Mouse (Mus musculus) ES-E14 (cell line): ENCODE measurements around the gene Pgap3. TPM values are rescaled to one million over a fixed set of nuclear protein-coding genes. Genes with fewer than 3 reads are reported as not detected.

Experiments used
- DNase-seq: peaks from one replicate; pipeline ENCODE4 v3.0.0-alpha.2; 2013; ENCODE audit warnings: low read depth, low spot score
- H3K27ac ChIP-seq: 2 replicates; pipeline ENCODE4 v1.5.1; 2012; ENCODE audit warnings: low read depth, mild to moderate bottlenecking, low read length, moderate library complexity, mixed read lengths; ENCODE audit not compliant: poor library complexity, insufficient read depth, severe bottlenecking
- H3K36me3 ChIP-seq: 2 replicates; pipeline ENCODE4 v1.6.1; 2012; ENCODE audit warnings: mild to moderate bottlenecking, low read length, moderate library complexity, mixed read lengths; ENCODE audit not compliant: control insufficient read depth, poor library complexity, insufficient read depth, severe bottlenecking
- H3K4me1 ChIP-seq, 2 experiments: fragments of 150-350 bp in 1 of 2; sonication (generic) in 1 of 2; 2 replicates each; pipeline ENCODE4 v1.6.1; 2012; ENCODE audit warnings: low read length in 2 of 2, mild to moderate bottlenecking in 1 of 2, mixed read lengths in 1 of 2; ENCODE audit not compliant: control insufficient read depth in 2 of 2, insufficient read depth in 2 of 2, poor library complexity in 1 of 2
- H3K4me3 ChIP-seq, 2 experiments: fragments of 150-350 bp in 1 of 2; sonication (generic) in 1 of 2; 2 replicates each; pipeline ENCODE4 v1.5.1; 2012; ENCODE audit warnings: low read length in 2 of 2, low read depth in 1 of 2, mild to moderate bottlenecking in 1 of 2, mixed read lengths in 1 of 2; ENCODE audit not compliant: insufficient read depth in 1 of 2, poor library complexity in 1 of 2, severe bottlenecking in 1 of 2
- H3K9ac ChIP-seq: 2 replicates; pipeline ENCODE4 v1.6.1; 2012; ENCODE audit warnings: low read depth, mild to moderate bottlenecking, low read length, mixed read lengths; ENCODE audit not compliant: poor library complexity, insufficient read depth, severe bottlenecking
- H3K9me3 ChIP-seq: fragments of 150-350 bp; sonication (generic); 2 replicates; pipeline ENCODE4 v1.6.1; 2012; ENCODE audit warnings: low read depth, mild to moderate bottlenecking, low read length; ENCODE audit not compliant: control insufficient read depth, insufficient read depth
- CHD2 ChIP-seq: IDR thresholded peaks from 2 replicates; pipeline ENCODE4 v1.6.1; 2014; ENCODE audit warnings: mild to moderate bottlenecking, low read depth, low read length, inconsistent platforms
- HCFC1 ChIP-seq: IDR thresholded peaks from 2 replicates; pipeline ENCODE4 v1.6.1; 2012; ENCODE audit warnings: low read length, inconsistent platforms, borderline replicate concordance; ENCODE audit not compliant: insufficient read depth
- MAFK ChIP-seq: IDR thresholded peaks from 2 replicates; pipeline ENCODE4 v1.6.1; 2014; ENCODE audit warnings: mild to moderate bottlenecking, low read depth, low read length, inconsistent platforms; ENCODE audit not compliant: insufficient read depth
- ZC3H11A ChIP-seq: IDR thresholded peaks from 2 replicates; pipeline ENCODE4 v1.6.1; 2012; ENCODE audit warnings: low read depth, mild to moderate bottlenecking, inconsistent platforms, low read length, borderline replicate concordance
- ZNF384 ChIP-seq: IDR thresholded peaks from 2 replicates; pipeline ENCODE4 v1.6.1; 2012; ENCODE audit warnings: low read depth, low read length, inconsistent platforms
- in situ Hi-C, 2 experiments: fragments of 600-800 bp; cut with MboI; formaldehyde crosslinking; loops; one replicate each; pipeline ENCODE4 v1.15.1; 2025; ENCODE audit warnings: low sequenced_read_pairs in 2 of 2, inconsistent platforms in 1 of 2; ENCODE audit not compliant: unreplicated experiment in 2 of 2
- total RNA-seq: library from RNA; depleted of rRNA; stranded (reverse); fragments of 300-350 nt; gene quantifications from 2 replicates; pipeline ENCODE4 v1.2.3, GENCODE M21; 2012

Pgap3 gene
- total RNA-seq, 1 experiment, result 7.4 TPM

GRCm38 (mm10) chr11:98446562-98447474 is 46.5 kb upstream of the Pgap3 start:
- DNase-seq, result no peak
- in situ Hi-C loops, result no loop called here
- Histone ChIP-seq H3K9ac (peak overlapping the region; percentile 71), H3K4me3 (peak overlapping the region; percentile 61 to 78), H3K4me1 (peaks cover 9 to 31% of the 10 kb centered on the region in 2 experiments), H3K36me3 (peaks cover 18% of the 10 kb centered on the region; the same call in 1 of the 2 replicates), H3K27ac (peak overlapping the region; percentile 7; the same call in 1 of the 2 replicates), H3K9me3 (no peaks in the 10 kb centered on the region)
- TF ChIP-seq HCFC1, result no peak
- TF ChIP-seq CHD2, result no peak
- TF ChIP-seq MAFK, result no peak
- TF ChIP-seq ZNF384, result no peak
- no peak for TF ChIP-seq ZC3H11A

- H3K27ac ChIP-seq, result peak within 1 kb of the TSS; percentile 7; the same call in 1 of the 2 replicates
- H3K9ac ChIP-seq, result peak within 1 kb of the TSS; percentile 65
- peaks cover 9 to 30% of the 10 kb centered on the region in 2 experiments for H3K4me1 ChIP-seq
- peak within 1 kb of the TSS; percentile 61 to 78 for H3K4me3 ChIP-seq
- no peak for TF ChIP-seq MAFK
- TF ChIP-seq HCFC1, result no peak
- no peak for TF ChIP-seq CHD2
- no peak for TF ChIP-seq ZC3H11A
- no peak for TF ChIP-seq ZNF384
- DNase-seq, result no peak
- no peaks in the 10 kb centered on the region for H3K9me3 ChIP-seq
- in situ Hi-C loops, result no loop called here
- peaks cover 12% of the 10 kb centered on the region; the same call in 1 of the 2 replicates for H3K36me3 ChIP-seq
Measured at GRCm38 (mm10) chr11:98446213-98446561, 45.9 kb upstream of the Pgap3 start, which contains the start of gene Grb7. Gene Grb7 (plus strand): TSS chr11:98446394.

GRCm38 (mm10) chr11:98445679-98446078 is 45.4 kb upstream of the Pgap3 start:
- Histone ChIP-seq H3K4me3 (no peak overlapping the region), H3K27ac (no peak overlapping the region), H3K36me3 (peaks cover 7% of the 10 kb centered on the region; the same call in 1 of the 2 replicates), H3K4me1 (peaks cover 9 to 27% of the 10 kb centered on the region in 2 experiments), H3K9ac (no peak overlapping the region), H3K9me3 (no peaks in the 10 kb centered on the region)
- TF ChIP-seq CHD2 (no peak), ZC3H11A (no peak), ZNF384 (no peak), HCFC1 (no peak), MAFK (no peak)
- in situ Hi-C loops, result no loop called here
- no peak for DNase-seq

- H3K27ac ChIP-seq, result no peak overlapping the region
- TF ChIP-seq HCFC1 (no peak), ZC3H11A (no peak), CHD2 (no peak), MAFK (no peak), ZNF384 (no peak)
- in situ Hi-C loops, result no loop called here
- no peak overlapping the region for H3K4me3 ChIP-seq
- DNase-seq, result no peak
- H3K36me3 ChIP-seq, result peaks cover 3% of the 10 kb centered on the region; the same call in 1 of the 2 replicates
- H3K4me1 ChIP-seq, result peaks cover 8 to 25% of the 10 kb centered on the region in 2 experiments
- no peaks in the 10 kb centered on the region for H3K9me3 ChIP-seq
- H3K9ac ChIP-seq, result no peak overlapping the region
Measured at GRCm38 (mm10) chr11:98445238-98445637, 44.9 kb upstream of the Pgap3 start.
